Mouse (Mus musculus) adrenal gland, postnatal 4 days (tissue): ENCODE measurements around the gene Tut4. TPM values are rescaled to one million over a fixed set of nuclear protein-coding genes. Genes with fewer than 3 reads are reported as not detected.

Source experiments
- DNase-seq, 2 experiments: peaks; one replicate each; pipeline ENCODE4 v3.0.0; 2021 to 2022; ENCODE audit warnings: low spot score in 2 of 2, mixed read lengths in 2 of 2
- total RNA-seq, 2 experiments: library from RNA; stranded (reverse); gene quantifications; 2 replicates each; pipeline ENCODE4 v1.2.3; 2021

Tut4 gene
- total RNA-seq, 2 experiments from 2014 or later, result 79.9 to 82.3 TPM

DNA sequence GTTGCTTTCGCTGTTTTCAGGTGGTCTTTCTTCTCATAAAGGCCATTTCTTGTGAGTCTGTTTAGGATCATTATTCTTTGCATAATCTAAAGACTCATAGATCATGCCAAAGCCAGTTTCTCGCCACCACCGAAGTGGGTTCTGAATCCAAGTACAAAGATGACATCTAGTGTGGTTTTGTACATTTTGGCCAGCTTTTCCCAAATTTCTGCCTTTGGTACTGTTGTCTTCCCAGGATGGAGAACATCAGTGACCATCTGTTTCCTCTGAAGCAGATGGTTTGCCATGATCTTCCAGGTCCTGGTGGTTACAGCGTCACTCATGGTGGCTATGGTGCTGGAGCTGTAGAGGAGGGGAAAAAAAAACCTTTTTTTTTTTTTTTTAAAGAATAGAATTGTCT lies 25.0 kb downstream of the Tut4 start:
- DNase-seq, result no peak

DNA sequence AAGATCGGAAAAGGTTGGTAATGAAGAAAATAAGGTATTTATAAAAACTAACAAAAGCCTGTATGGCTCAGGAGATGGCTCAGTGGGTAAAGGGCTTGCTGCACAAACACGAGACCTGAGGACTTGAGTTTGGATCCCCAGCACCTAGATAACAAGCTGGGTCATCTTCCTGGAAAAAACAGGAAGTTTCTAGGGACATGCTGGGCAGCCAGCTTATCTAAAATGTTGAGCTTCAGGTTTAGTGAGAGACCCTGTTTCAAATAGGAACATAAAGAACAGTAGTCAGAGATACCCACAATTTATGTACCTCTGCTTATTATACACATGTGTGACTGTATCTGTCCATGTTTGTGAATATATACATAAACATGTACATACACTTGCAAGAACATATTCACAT lies 43.8 kb downstream of the Tut4 start:
- DNase-seq, result no peak

DNA sequence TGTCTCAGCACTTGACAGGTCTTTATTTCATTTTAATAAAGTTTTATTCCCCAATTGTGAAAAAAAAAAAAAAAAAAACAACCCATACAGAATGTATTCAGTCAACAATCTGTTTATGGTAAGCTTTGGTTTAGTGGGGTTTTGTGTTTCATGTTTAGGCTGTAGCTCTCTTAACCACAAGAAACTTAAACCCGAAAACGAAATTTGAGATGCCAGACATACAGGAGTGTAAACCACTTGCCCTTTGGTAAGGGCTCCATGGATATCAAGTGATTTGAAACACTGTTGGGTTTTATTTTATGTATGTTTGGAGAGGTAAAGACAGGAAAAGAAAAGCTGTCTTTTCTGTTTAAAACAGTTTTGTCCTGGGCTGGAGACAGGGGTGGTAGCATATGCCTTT lies 80.5 kb downstream of the Tut4 start:
- no peak for DNase-seq

DNA sequence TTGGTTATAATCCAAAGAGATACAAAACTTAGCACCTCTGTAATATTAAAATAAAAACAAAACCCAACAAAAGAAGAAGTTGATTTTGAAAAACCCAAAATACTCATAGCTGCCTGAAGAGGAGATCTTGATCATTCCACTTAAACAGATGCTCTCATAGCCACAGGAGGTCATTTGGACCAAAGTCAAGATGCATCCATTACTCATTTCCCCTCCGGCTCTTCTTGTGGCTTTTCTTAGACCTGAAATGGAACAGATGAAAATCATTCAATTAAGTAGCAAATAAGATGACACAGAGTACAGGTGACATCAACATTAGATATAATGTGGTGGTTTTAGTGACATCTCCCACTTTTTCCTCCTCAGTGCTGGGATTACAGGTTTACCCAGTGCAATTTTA lies 105.8 kb downstream of the Tut4 start:
- DNase-seq, result no peak

DNA sequence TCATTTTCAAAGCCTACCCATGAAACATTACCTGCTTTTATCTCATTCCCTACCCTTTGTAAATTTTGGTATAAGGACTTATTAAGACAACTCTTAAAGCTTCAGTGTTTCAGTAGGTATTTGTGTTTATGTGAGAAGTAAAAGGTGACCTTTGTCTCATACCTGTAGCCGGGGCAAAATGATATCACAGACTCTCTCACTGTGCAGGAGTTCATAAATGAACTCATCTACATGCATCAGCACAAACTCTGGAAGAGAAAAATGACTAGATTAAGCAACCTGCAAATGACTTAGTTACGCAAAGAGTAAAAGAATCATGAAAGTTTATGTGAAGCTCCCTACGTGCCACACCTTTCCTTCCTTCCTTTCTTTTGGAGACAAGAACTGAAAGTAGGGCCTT lies 113.4 kb downstream of the Tut4 start:
- no peak for DNase-seq

DNA sequence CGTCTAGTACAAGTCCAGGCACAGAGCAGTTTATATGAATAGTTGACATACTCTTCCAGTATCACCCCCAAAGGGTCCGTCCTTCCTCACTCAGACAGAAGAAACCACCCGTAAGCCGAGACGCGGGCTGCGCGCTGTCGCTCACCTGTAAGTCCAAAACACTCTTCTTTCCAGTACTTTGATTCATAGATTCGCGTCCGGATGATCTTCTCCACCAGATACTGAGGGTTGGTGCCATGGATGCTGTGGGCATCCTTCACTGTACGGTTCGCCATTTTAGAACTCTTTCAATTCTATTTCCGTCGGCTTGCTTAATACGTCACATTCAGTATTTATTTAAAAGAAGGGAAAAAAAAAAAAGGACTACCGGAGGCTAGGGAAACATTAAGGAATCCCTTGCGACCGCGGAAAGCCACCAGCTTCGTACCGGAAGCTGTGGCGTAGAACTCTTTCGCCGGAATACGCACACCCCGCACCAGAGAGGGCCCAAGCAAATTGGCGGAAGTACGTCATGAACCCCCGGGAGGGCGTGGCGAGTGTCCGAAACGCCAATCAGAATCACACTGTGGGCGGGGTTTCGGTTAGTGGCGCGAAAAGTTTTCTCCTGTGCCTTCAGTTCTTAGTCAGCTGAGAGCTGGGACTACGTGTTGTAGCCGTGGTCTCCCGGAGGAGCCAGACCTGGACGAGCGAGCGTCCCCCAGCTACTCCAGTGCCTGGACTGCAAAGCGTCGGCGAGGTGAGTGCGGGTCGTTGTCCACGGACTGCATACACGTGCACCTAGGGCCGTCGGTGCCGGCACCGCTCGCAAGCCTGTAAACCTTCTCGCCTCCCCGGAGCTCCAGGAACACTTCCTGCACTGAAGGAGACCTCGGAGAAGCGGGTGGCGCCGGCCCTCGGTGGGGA lies 119.9 kb downstream of the Tut4 start, which contains the start of the genes Prpf38a and Orc1:
TSS of gene Prpf38a (minus strand) at position 497 of the 903 bp plus-strand sequence.
TSS of gene Orc1 (plus strand) at position 584 of the 903 bp plus-strand sequence.
- DNase-seq, result peak; percentile 88 to 96

DNA sequence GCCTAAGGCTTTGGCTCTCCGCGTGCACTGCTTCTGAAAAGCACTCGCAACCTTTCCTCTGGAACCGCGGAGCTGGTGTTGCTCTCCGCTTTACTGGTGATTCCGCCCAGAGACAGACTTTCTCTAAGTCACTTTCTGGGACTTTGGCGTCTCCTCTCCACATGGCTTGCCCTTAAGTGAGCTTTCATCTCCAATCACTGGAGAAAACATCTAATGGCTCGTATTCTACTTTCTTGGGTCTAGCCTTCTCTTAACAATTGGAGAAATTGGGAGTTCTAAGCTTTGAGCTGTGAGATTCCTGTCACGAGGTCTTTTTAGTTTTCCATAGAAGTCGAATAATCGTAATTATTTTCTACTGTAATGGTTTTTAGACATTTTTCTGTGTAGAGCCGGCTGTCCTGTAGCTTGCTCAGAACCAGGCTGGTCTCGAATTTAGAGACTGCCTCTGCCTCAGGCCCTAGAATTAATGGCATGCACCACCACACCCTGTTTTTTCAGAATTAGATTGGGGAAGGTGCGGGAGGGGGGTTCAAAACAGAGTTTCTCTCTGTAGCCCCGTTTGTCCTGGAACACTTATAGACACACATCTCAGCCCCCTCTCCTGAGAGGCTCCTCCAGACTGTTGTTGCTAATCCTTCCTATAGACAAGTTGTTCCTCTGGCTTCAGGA lies 120.7 kb downstream of the Tut4 start:
- no peak for DNase-seq

DNA sequence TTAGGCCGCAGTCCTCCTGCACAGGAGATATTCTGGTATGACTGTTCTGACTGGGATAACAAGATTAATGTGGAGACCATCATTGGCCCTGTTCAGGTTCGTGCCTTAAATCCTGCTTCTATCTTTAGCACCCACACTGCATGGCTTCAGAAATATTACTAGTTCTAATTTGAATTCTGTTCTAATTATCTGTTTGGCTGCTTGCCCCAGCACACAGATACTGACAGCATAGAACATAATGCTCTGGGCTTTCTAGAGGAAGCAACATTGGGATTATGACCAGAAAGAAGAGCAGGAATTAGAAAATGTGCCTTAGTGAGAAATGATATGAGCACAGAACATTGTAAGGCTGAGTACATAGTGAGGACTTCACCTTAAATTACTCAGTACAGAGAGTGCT lies 134.2 kb downstream of the Tut4 start:
- DNase-seq, result no peak

DNA sequence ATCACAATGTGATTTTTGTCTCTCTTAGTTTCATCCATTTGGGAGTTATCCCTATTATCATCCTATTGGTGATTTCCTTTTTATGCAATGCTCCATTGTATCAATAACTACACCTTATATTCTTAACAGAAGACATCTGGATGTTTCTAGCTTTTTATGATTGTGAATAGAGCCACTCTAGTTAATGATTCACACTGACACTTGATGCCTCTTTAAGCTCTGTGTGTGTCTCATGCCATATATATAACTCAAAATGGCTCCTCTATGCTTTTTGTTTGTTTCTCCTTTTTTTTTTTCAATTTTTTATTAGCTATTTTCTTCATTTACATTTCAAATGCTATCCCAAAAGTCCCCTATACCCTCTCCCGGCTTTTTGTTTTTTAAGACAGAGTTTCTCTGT lies 136.6 kb downstream of the Tut4 start:
- no peak for DNase-seq

DNA sequence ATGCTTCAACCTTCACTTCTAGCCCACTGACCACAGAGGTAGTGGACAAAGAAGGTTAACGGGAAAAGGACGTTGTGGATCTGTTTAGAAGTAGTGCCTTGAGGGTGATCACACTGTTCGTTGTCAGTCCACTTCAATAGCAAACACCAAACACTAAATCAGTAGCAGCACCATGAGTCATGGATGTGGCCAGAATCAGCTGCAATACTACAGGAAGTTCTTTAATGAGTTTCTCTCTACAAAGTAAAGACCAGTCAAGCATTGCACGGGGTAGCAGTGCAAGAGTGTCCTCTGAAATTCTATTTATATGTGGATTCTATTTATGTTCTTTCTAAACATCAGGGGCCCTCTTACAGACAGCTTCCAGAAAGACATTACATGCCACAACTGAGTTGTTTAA lies 139.1 kb downstream of the Tut4 start:
- no peak for DNase-seq

DNA sequence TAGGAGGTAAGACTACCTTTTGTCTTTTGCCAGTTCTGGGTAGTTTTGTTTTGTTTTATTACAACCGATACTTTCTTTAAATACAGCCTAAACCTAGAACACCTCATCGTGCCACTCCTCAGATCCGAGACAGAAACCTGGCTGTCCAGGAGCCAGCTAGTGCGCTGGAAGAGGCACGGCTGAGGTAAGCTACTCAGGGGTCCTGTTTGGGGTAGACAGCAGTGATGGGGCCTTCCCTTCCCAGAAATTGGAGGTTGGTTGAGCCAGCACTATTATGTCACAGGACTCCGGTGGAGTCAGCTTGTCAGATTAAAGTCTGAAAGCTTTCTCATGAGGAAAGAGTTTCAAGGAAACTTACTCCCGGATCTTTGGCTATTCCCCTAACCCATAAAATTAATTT lies 142.6 kb downstream of the Tut4 start:
- DNase-seq, result no peak

DNA sequence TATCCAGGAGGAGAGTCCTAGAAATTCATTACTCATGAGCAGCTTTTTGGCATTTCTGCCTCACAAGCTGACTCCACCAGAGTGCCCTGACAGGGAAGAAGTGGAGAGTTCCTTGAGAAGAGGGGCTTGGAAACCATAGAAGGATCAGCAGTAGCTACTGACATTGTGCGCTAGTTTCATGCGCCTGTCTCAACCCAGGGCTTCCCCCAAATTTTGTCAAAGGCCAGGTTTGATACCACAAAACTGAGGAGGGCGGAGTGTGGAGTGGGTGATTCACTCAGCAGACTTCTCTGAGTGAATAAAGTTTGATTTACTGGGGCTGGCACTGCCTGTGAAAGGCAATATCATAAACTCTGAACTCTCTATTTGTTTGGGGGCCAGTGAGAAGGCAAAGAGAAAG lies 149.4 kb downstream of the Tut4 start:
- DNase-seq, result no peak

Other genes starting within 250 kb of the Tut4 start
- gene Zyg11a, start 241.4 kb upstream of the Tut4 start, total RNA-seq, result under 1 TPM; 0.25 to 0.34 TPM
- gene Zyg11b, start 158.3 kb upstream of the Tut4 start, total RNA-seq, result 10 to 100 TPM; 37.0 to 37.4 TPM
- gene Coa7, start 131.3 kb upstream of the Tut4 start, total RNA-seq, result 10 to 100 TPM; 58.6 to 59.5 TPM
- 1 to 10 TPM; 6.9 to 7.6 TPM for gene Shisal2a, start 76.1 kb upstream of the Tut4 start, total RNA-seq
- gene Gpx7, start 52.5 kb upstream of the Tut4 start, total RNA-seq, result 10 to 100 TPM; 25.0 to 31.1 TPM
- 10 to 100 TPM; 47.7 to 49.8 TPM for gene Prpf38a, start 119.9 kb downstream of the Tut4 start, total RNA-seq
- gene Orc1, start 120.0 kb downstream of the Tut4 start, total RNA-seq, result 1 to 10 TPM; 3.0 to 4.9 TPM
- gene Cc2d1b, start 160.5 kb downstream of the Tut4 start, total RNA-seq, result 10 to 100 TPM; 64.0 to 70.8 TPM